Mouse (Mus musculus) heart, adult 2 months (tissue): ENCODE measurements at regions not wholly inside any gene's neighbourhood (a gene's known extent, or its start where the extent isn't known, plus 50 kb on each side); places are given as distances from the start of the nearest gene placed in this dataset.

Source experiments
- CTCF ChIP-seq: fragments of 200-600 bp; IDR thresholded peaks from 2 replicates; pipeline ENCODE4 v1.8.1; 2022; ENCODE audit warnings: antibody characterized with exemption, mild to moderate bottlenecking, moderate library complexity
- EP300 ChIP-seq: fragments of 200-500 bp; IDR thresholded peaks from 2 replicates; pipeline ENCODE4 v1.6.1; 2011; ENCODE audit warnings: low read depth, low read length, control low read depth; ENCODE audit not compliant: insufficient read depth
- POLR2A ChIP-seq: fragments of 200-500 bp; IDR thresholded peaks from 2 replicates; pipeline ENCODE4 v1.6.1; 2011; ENCODE audit warnings: mild to moderate bottlenecking, low read depth, low read length, control low read depth; ENCODE audit not compliant: insufficient read depth

- TF ChIP-seq EP300 = no peak
- no peak for TF ChIP-seq CTCF
- TF ChIP-seq POLR2A = no peak
These were observed 122.5 kb upstream of the Chd6 start for GRCm38 (mm10) chr2:161231405-161231804.
